Mouse (Mus musculus) midbrain, embryonic 13.5 days (tissue): ENCODE measurements around the gene Pde6c. TPM values are rescaled to one million over a fixed set of nuclear protein-coding genes. Genes with fewer than 3 reads are reported as not detected.
A peak's percentile ranks its signal among the peaks of the same experiment; 100 is the strongest.

Experiments
- ATAC-seq: fragments of 200-750 bp; cut with Nextera tagmentation; 2 replicates; pipeline ENCODE4 v1.8.0; 2017; ENCODE audit warnings: mild to moderate bottlenecking, moderate TSS enrichment, moderate library complexity
- H3K27ac ChIP-seq: fragments of 300-500 bp; sonication (generic); 2 replicates; pipeline ENCODE4 v1.5.1; 2015; ENCODE audit warnings: inconsistent platforms, mild to moderate bottlenecking, moderate library complexity
- H3K27me3 ChIP-seq: fragments of 300-500 bp; sonication (generic); 2 replicates; pipeline ENCODE4 v1.6.1; 2015; ENCODE audit warnings: mild to moderate bottlenecking, inconsistent platforms
- H3K36me3 ChIP-seq: fragments of 300-500 bp; sonication (generic); 2 replicates; pipeline ENCODE4 v1.6.1; 2015; ENCODE audit warnings: mild to moderate bottlenecking, inconsistent platforms
- H3K4me1 ChIP-seq: fragments of 300-500 bp; sonication (generic); replicated peaks from 2 replicates; pipeline ENCODE4 v1.6.1; 2015; ENCODE audit warnings: inconsistent platforms
- H3K4me2 ChIP-seq: fragments of 300-500 bp; sonication (generic); replicated peaks from 2 replicates; pipeline ENCODE4 v1.6.1; 2015; ENCODE audit warnings: moderate library complexity, mild to moderate bottlenecking, inconsistent platforms
- H3K4me3 ChIP-seq: fragments of 300-500 bp; sonication (generic); replicated peaks from 2 replicates; pipeline ENCODE4 v1.5.1; 2015; ENCODE audit warnings: mild to moderate bottlenecking, inconsistent platforms
- H3K9ac ChIP-seq: fragments of 300-500 bp; sonication (generic); replicated peaks from 2 replicates; pipeline ENCODE4 v1.6.1; 2015; ENCODE audit warnings: mild to moderate bottlenecking, inconsistent platforms
- H3K9me3 ChIP-seq: fragments of 300-500 bp; sonication (generic); 2 replicates; pipeline ENCODE4 v1.6.1; 2016; ENCODE audit warnings: mild to moderate bottlenecking, inconsistent platforms
- WGBS: fragments of 180-500 bp; shearing (Covaris S2); methylation state at CpG from one replicate; pipeline ENCODE4 v1.1.7; 2015; 5-methylcytosine and 5-hydroxymethylcytosine counted together
- polyA plus RNA-seq: library from polyadenylated mRNA; unstranded; fragments of >200 nt; fragmentation: Nextera tagmentation; extraction: Ambion mirVana; gene quantifications from 2 replicates; pipeline ENCODE4 v1.2.1, GENCODE M21; 2015

The Pde6c gene
- polyA plus RNA-seq, 1 experiment from 2014 or later: 0.24 TPM

DNA sequence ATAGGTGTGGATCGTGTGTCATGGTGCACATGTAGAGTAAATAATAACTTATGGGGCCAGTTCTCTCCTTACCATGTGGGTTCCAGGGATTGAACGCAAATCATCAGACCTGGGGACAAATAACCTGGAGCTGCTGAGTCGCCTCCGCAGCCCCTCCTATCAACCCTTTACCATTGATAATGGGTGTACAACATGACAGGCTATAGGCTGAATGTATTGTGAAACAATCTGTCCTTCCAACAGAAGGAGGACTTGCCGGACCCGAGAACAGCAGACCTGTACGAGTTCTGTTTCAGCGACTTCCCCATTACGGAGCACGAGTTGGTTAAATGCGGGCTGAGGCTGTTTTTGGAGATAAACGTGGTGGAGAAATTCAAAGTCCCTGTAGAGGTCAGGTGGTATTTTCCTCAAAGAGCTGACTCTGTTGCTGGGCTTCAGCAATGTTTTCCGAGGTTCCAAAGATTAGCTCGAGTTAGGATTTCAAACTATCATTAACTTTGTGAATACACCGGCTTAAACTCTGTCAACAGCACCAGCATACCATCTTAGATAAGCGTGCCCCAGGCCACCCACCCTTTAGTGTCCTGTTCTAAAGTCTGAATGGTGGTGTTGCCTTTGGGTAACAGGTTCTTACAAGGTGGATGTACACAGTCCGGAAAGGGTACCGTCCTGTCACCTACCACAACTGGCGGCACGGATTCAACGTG, 29.2 kb downstream of the Pde6c start:
- H3K36me3 ChIP-seq: no peaks in the 10 kb centered on the region
- H3K9ac ChIP-seq: no peak overlapping the region
- H3K4me3 ChIP-seq: no peak overlapping the region
- ATAC-seq: no peak
- no peak overlapping the region for H3K27ac ChIP-seq
- H3K4me2 ChIP-seq: no peak overlapping the region
- 93% methylated on average over 21 of the region's 21 CpGs for WGBS
- no peaks in the 10 kb centered on the region for H3K4me1 ChIP-seq
- no peaks in the 10 kb centered on the region for H3K9me3 ChIP-seq
- H3K27me3 ChIP-seq: no peaks in the 10 kb centered on the region

DNA sequence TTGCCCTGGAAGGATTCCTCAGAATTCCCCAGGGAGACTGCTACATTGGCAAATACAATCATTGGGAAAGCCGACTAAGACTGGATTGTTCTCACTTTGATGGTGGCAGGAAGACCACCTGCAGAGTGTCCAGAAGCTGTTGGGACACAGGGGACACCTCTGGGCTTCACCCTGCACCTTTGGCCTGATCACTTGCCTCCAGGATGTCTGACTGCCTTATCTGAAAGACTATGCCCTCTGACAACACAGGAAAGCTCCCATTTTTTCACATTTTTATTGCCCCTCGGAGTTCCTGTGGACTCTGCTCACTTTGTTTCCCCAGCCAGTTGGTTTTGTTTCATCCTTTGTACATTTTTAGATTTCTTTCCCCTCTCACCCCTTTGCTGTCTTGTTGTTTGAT, 32.1 kb downstream of the Pde6c start:
- no peak for ATAC-seq
- WGBS: 65% methylated on average over 2 of the region's 2 CpGs
- no peaks in the 10 kb centered on the region for H3K27me3 ChIP-seq
- H3K9ac ChIP-seq: no peak overlapping the region
- H3K9me3 ChIP-seq: no peaks in the 10 kb centered on the region
- H3K4me1 ChIP-seq: no peaks in the 10 kb centered on the region
- no peaks in the 10 kb centered on the region for H3K36me3 ChIP-seq
- no peak overlapping the region for H3K4me3 ChIP-seq
- no peak overlapping the region for H3K27ac ChIP-seq
- H3K4me2 ChIP-seq: no peak overlapping the region

DNA sequence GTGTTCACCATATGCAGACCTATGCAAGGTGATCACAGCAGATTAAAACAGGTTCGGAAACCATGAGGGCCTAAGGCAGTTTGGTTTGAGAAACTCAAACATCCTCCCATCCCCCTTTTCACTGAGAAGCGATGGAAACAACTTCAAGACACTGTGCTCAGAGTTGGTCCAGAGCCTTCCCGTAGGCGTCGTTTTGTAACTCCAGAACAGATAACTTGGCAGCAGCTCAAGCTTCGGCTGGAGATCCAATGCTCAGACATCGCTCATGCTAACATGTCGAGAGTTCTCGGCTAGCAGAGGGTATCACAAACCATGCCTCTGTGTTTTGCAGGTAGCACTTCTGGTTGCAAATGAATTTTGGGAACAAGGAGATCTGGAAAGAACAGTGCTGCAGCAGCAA, 47.1 kb downstream of the Pde6c start:
- Histone ChIP-seq H3K4me2 (no peak overlapping the region), H3K9me3 (no peaks in the 10 kb centered on the region), H3K4me1 (no peaks in the 10 kb centered on the region), H3K27ac (no peak overlapping the region), H3K4me3 (no peak overlapping the region), H3K36me3 (no peaks in the 10 kb centered on the region), H3K9ac (no peak overlapping the region), H3K27me3 (no peaks in the 10 kb centered on the region)
- no peak for ATAC-seq
- WGBS: 93% methylated on average over 9 of the region's 9 CpGs

GRCm38 (mm10) chr19:38186631-38187344, 54.2 kb downstream of the Pde6c start:
- no peaks in the 10 kb centered on the region for H3K9me3 ChIP-seq
- no peak overlapping the region for H3K27ac ChIP-seq
- H3K27me3 ChIP-seq: no peaks in the 10 kb centered on the region
- H3K36me3 ChIP-seq: peaks cover 15% of the 10 kb centered on the region
- H3K4me1 ChIP-seq: no peaks in the 10 kb centered on the region
- no peak for ATAC-seq
- H3K4me2 ChIP-seq: no peak overlapping the region
- WGBS: 95% methylated on average over 5 of the region's 5 CpGs
- no peak overlapping the region for H3K4me3 ChIP-seq
- no peak overlapping the region for H3K9ac ChIP-seq

- ATAC-seq: no peak
- 95% methylated on average over 2 of the region's 2 CpGs for WGBS
- H3K36me3 ChIP-seq: peaks cover 15% of the 10 kb centered on the region
- no peak overlapping the region for H3K4me2 ChIP-seq
- no peaks in the 10 kb centered on the region for H3K27me3 ChIP-seq
- no peak overlapping the region for H3K27ac ChIP-seq
- H3K9me3 ChIP-seq: no peaks in the 10 kb centered on the region
- H3K4me1 ChIP-seq: no peaks in the 10 kb centered on the region
- H3K9ac ChIP-seq: no peak overlapping the region
- H3K4me3 ChIP-seq: no peak overlapping the region
Observed at GRCm38 (mm10) chr19:38187345-38187680, 54.7 kb downstream of the Pde6c start.

- H3K27me3 ChIP-seq: no peaks in the 10 kb centered on the region
- H3K36me3 ChIP-seq: peaks cover 27% of the 10 kb centered on the region
- H3K27ac ChIP-seq: no peak overlapping the region
- ATAC-seq: no peak
- 93% methylated on average over 3 of the region's 3 CpGs for WGBS
- H3K4me3 ChIP-seq: no peak overlapping the region
- H3K9ac ChIP-seq: no peak overlapping the region
- H3K9me3 ChIP-seq: no peaks in the 10 kb centered on the region
- H3K4me1 ChIP-seq: no peaks in the 10 kb centered on the region
- no peak overlapping the region for H3K4me2 ChIP-seq
Observed at GRCm38 (mm10) chr19:38190606-38191005, 58.0 kb downstream of the Pde6c start.

GRCm38 (mm10) chr19:38191446-38191845, 58.9 kb downstream of the Pde6c start:
- H3K9me3 ChIP-seq: no peaks in the 10 kb centered on the region
- H3K4me2 ChIP-seq: no peak overlapping the region
- no peaks in the 10 kb centered on the region for H3K4me1 ChIP-seq
- no peaks in the 10 kb centered on the region for H3K27me3 ChIP-seq
- ATAC-seq: no peak
- H3K36me3 ChIP-seq: peaks cover 26% of the 10 kb centered on the region
- no peak overlapping the region for H3K9ac ChIP-seq
- no peak overlapping the region for H3K4me3 ChIP-seq
- no peak overlapping the region for H3K27ac ChIP-seq
- 79% methylated on average over 5 of the region's 5 CpGs for WGBS

DNA sequence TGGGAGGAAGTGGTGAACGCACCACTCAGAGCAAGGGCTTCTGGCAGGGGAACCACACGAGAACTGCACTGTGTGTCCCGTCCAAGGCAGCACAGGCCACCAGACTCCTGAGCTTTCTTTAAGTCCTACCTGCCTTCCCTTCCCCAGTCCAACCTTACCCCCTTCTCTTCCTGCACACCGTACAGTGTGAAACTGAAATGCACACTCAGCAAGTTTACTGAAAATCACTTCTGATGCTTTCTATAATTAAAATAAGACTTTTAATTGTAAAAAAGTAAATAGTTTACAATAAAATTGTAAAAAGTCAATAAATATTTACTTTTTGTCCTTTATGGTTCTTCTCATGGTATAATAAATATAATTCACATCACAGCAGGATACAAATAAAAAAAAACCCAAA, 62.7 kb downstream of the Pde6c start:
- Histone ChIP-seq H3K4me2 (no peak overlapping the region), H3K4me3 (no peak overlapping the region), H3K9ac (no peak overlapping the region), H3K9me3 (no peaks in the 10 kb centered on the region), H3K4me1 (no peaks in the 10 kb centered on the region), H3K36me3 (peaks cover 26% of the 10 kb centered on the region), H3K27ac (no peak overlapping the region), H3K27me3 (no peaks in the 10 kb centered on the region)
- WGBS: 96% methylated on average over 4 of the region's 4 CpGs
- no peak for ATAC-seq

- 90% methylated on average over 5 of the region's 5 CpGs for WGBS
- Histone ChIP-seq H3K9me3 (no peaks in the 10 kb centered on the region), H3K27me3 (no peaks in the 10 kb centered on the region), H3K4me1 (no peaks in the 10 kb centered on the region), H3K27ac (no peak overlapping the region), H3K9ac (no peak overlapping the region), H3K36me3 (peaks cover 32% of the 10 kb centered on the region), H3K4me3 (no peak overlapping the region), H3K4me2 (no peak overlapping the region)
- ATAC-seq: no peak
Observed at GRCm38 (mm10) chr19:38198731-38199130, 66.2 kb downstream of the Pde6c start.

DNA sequence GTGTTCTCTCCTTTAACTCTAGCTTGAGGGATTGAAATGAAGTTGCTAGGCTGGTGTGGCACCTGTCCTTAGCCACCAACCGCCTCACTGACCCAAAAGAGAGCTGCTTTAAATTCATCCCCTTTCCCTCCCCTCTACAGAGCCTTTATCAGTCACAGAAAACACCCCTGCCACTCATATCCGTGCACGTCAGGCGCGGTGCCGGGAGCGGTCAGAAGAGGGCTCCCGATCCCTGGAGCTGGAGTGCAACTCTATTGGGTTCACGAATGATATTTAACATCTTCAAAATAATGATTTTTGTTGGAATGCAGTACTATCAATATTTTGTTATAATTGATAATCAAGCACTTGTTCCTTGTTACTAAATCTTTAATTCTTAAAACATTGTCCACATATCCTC, 74.1 kb downstream of the Pde6c start:
- H3K9me3 ChIP-seq: no peaks in the 10 kb centered on the region
- H3K4me2 ChIP-seq: no peak overlapping the region
- no peak overlapping the region for H3K4me3 ChIP-seq
- no peaks in the 10 kb centered on the region for H3K27me3 ChIP-seq
- no peak overlapping the region for H3K9ac ChIP-seq
- WGBS: 47% methylated on average over 9 of the region's 9 CpGs
- no peaks in the 10 kb centered on the region for H3K4me1 ChIP-seq
- no peak overlapping the region for H3K27ac ChIP-seq
- peaks cover 30% of the 10 kb centered on the region for H3K36me3 ChIP-seq
- ATAC-seq: peak; percentile 70; the same call in 1 of the 2 replicates

DNA sequence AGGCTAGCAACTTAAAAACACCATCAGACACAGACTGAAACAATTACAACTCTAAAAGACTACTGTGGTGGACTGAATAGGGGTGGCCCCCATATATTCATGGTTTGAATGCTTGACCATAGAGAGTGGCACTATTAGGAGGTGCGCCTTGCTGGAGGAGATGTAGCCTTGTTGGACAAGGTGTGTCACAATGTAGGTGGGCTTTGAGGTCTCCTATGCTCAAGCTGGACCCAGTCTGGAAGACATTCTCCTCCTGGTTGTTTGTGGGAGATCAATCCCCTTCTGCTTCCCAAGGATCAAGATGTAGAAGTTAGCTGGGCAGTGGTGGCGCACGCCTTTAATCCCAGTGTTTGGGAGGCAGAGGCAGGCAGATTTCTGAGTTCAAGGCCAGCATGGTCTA, 85.1 kb downstream of the Pde6c start:
- Histone ChIP-seq H3K4me3 (no peak overlapping the region), H3K9ac (no peak overlapping the region), H3K27me3 (no peaks in the 10 kb centered on the region), H3K4me1 (peaks cover 1% of the 10 kb centered on the region), H3K27ac (no peak overlapping the region), H3K9me3 (no peaks in the 10 kb centered on the region), H3K4me2 (no peak overlapping the region), H3K36me3 (peaks cover 22% of the 10 kb centered on the region)
- 98% methylated on average over 3 of the region's 3 CpGs for WGBS
- ATAC-seq: no peak

DNA sequence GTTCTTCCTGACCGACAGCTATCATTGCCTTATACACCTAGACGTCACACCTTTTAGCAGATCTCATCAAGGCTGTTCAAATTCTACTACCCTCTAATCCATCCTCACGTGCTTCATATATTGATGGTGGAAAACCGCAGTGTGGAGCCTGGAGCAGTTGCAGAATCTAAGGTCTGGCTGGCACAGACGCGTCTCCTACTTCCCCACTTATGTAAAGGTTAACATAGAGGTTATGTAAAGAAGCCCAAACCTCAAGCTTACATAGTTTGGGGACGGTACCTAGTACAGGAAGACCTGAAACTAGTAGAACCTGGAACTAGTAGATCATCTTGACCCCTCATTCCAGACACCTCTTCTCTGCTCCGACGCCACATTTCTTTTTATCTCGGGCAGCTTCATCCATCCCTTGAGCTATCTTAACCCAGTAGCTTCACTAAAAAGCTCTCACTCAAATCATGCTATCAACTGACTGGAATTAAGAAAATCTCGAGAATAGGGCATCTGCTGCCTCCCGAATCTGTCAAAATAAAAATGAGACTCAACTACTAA, 90.8 kb downstream of the Pde6c start:
- no peaks in the 10 kb centered on the region for H3K27me3 ChIP-seq
- H3K9ac ChIP-seq: peak overlapping the region; percentile 75
- no peaks in the 10 kb centered on the region for H3K9me3 ChIP-seq
- H3K4me3 ChIP-seq: peak overlapping the region; percentile 54
- H3K4me1 ChIP-seq: peaks cover 9% of the 10 kb centered on the region
- ATAC-seq: peak; percentile 48
- peaks cover 5% of the 10 kb centered on the region for H3K36me3 ChIP-seq
- 11% methylated on average over 12 of the region's 12 CpGs for WGBS
- H3K27ac ChIP-seq: peak overlapping the region; percentile 98
- H3K4me2 ChIP-seq: peak overlapping the region; percentile 66
